Mouse (Mus musculus): ENCODE data around the gene Olfr1444.

Olfr1444 gene

GRCm38 (mm10) chr19:12856983-12857382 lies at the start of gene Olfr1444:
TSS of gene Olfr1444 (plus strand) at chr19:12857283.
- no peak for DNase-seq (ENCODE audit: extremely low spot score)

GRCm38 (mm10) chr19:12812644-12813364 lies 44.3 kb upstream of the Olfr1444 start:
- no peak for DNase-seq (ENCODE audit: extremely low spot score)

GRCm38 (mm10) chr19:12813883-12814282 lies 43.2 kb upstream of the Olfr1444 start:
- no peak for DNase-seq (ENCODE audit: extremely low spot score)

GRCm38 (mm10) chr19:12818507-12818906 lies 38.6 kb upstream of the Olfr1444 start:
- no peak for DNase-seq (ENCODE audit: extremely low spot score)

- no peak for DNase-seq (ENCODE audit: extremely low spot score)
These were observed 36.7 kb upstream of the Olfr1444 start for GRCm38 (mm10) chr19:12820383-12820782.

- DNase-seq (ENCODE audit: extremely low spot score) = no peak
These were observed 32.5 kb upstream of the Olfr1444 start for GRCm38 (mm10) chr19:12824549-12824948.

- no peak for DNase-seq (ENCODE audit: extremely low spot score)
These were observed 26.2 kb upstream of the Olfr1444 start for GRCm38 (mm10) chr19:12830823-12831430.

- no peak for DNase-seq (ENCODE audit: extremely low spot score)
These were observed 25.5 kb upstream of the Olfr1444 start for GRCm38 (mm10) chr19:12831559-12831958.

- no peak for DNase-seq (ENCODE audit: extremely low spot score)
These were observed 23.5 kb upstream of the Olfr1444 start for GRCm38 (mm10) chr19:12833625-12834024.

GRCm38 (mm10) chr19:12838507-12838906 lies 18.6 kb upstream of the Olfr1444 start:
- DNase-seq (ENCODE audit: extremely low spot score) = no peak

- DNase-seq (ENCODE audit: extremely low spot score) = no peak
These were observed 10.7 kb upstream of the Olfr1444 start, which contains the start of gene Gm5244 for GRCm38 (mm10) chr19:12846382-12846781. TSS of gene Gm5244 (plus strand) at chr19:12846682.

GRCm38 (mm10) chr19:12883555-12883954 lies 26.5 kb downstream of the Olfr1444 start, which contains the start of gene Olfr1445:
TSS of gene Olfr1445 (plus strand) at chr19:12883855.
- DNase-seq (ENCODE audit: extremely low spot score) = no peak

- DNase-seq (ENCODE audit: extremely low spot score) = no peak
These were observed 36.3 kb downstream of the Olfr1444 start, which contains the start of gene Olfr1446 for GRCm38 (mm10) chr19:12893424-12893823. TSS of gene Olfr1446 (minus strand) at chr19:12893524.

GRCm38 (mm10) chr19:12903643-12904042 lies 46.6 kb downstream of the Olfr1444 start, which contains the start of gene Olfr1447:
TSS of gene Olfr1447 (minus strand) at chr19:12903743.
- DNase-seq (ENCODE audit: extremely low spot score) = no peak

Data from embryo, embryonic 9.5 days (tissue).